Mouse (Mus musculus) small intestine, adult 2 months (tissue): ENCODE data around the gene Iqcn.

Experiments
- CTCF ChIP-seq: fragments of 200-500 bp; IDR thresholded peaks from 2 replicates; pipeline ENCODE4 v1.5.1; 2012; ENCODE audit warnings: low read depth, mild to moderate bottlenecking, control low read depth, inconsistent platforms, low read length, moderate library complexity, mixed read lengths; ENCODE audit not compliant: insufficient replicate concordance, insufficient read length; ENCODE audit errors: extremely low read depth
- POLR2A ChIP-seq: fragments of 200-500 bp; IDR thresholded peaks from 2 replicates; pipeline ENCODE4 v1.6.1; 2012; ENCODE audit warnings: low read depth, mild to moderate bottlenecking, control low read depth, inconsistent platforms, low read length, moderate library complexity

GRCm38 (mm10) chr8:70754871-70755660 lies 51.8 kb downstream of the Iqcn start:
- TF ChIP-seq CTCF: no peak
- TF ChIP-seq POLR2A: no peak; the same call in 1 of the 2 replicates
